Mouse (Mus musculus): ENCODE results near the gene Iah1.
A peak's percentile ranks its signal among the peaks of the same experiment; 100 is the strongest.

Gene Iah1

DNA sequence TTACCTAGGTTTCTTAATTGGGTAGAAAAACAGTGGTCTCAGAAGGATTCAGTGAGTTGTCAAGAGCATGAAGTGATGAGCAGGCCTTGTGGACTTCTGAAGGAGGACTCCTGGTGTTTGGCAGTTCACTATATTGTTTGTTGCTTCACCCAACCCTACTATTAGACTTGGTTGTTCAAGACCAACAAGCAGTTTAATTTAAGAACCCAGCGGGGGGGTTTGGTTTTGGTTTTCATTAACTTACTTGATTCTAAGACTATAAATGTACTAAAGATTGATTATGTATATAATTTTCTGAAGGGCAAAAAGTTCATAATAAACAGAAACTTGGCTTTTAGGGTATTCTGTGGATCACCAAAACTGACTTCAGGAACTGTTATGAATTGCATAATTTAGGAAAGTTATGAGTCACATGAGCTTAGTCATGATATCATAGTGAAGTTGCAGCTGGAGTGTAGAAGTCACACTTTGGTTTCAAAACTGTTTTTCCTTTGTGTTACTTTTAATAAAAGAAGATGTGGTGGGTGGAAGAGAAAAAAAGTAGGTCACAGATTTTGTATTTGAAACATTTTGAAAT is 53.9 kb downstream of the Iah1 start:
- DNase-seq = no peak

DNA sequence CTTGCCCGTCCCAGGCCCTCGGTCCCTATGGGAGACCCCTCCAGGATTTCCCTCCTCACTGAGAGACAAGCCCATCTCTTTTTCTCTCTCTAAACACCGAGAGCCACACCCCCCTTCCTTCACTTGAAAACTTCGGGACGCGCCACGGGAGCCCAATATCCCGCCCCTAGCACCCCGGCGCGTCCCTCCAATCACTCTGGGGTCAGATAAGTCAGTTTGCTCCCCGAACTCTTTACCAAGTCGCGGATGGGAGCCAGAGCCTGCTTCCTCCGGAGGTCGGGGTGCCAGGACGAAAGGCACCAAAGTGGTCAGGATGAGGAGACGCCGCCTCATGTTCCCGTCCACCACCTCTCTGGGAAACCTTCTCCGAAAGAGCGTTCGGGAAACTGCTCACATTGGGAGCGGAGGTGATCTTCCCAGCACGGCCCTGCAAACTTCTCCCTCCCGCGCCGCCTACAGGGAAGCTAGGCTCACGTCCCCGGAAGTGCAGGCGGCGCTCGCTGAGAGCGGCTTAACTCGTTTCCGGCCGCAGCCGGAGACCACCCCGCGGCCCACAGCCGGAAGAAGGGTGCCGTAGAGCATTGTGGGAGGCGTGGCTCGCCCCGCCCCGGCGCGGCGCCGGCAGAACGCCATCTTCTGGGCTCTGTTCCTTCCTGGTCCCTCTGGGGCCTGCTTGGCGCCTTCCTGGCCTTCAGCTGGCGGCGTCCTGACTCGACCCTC is 57.1 kb downstream of the Iah1 start, which contains the start of gene Adam17:
Gene Adam17 (minus strand): TSS at position 533 of the 720 bp plus-strand sequence.
- DNase-seq = peak; percentile 96
